Mouse (Mus musculus) c-Kit-negative CD71-positive TER-119-positive erythroid progenitor cells, embryonic 14.5 days (primary cell): ENCODE data around the gene St6galnac6.

Experiments
- DNase-seq: peaks from one replicate; pipeline ENCODE4 v3.0.0-alpha.2; 2013; ENCODE audit warnings: low read depth, low spot score

St6galnac6 gene

DNA sequence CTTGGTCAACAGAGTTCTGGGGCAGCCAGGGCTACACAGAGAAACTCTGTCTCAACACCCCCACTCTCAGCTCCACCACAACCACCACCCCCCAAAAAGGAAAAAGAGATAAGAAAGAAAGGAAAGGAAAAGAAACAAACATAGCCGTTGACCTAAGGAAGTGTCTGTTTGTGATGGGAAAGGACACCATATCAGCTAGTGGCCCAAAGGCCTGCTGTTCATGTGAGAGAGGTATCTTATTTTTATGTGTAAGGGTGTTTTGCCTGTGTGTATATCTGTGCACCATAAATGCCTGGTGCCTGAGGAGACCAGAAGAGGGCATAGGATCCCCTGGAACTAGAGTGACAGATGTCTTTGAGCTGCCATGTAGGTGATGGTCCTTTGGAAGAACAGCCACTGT is 40.1 kb downstream of the St6galnac6 start:
- no peak for DNase-seq

DNA sequence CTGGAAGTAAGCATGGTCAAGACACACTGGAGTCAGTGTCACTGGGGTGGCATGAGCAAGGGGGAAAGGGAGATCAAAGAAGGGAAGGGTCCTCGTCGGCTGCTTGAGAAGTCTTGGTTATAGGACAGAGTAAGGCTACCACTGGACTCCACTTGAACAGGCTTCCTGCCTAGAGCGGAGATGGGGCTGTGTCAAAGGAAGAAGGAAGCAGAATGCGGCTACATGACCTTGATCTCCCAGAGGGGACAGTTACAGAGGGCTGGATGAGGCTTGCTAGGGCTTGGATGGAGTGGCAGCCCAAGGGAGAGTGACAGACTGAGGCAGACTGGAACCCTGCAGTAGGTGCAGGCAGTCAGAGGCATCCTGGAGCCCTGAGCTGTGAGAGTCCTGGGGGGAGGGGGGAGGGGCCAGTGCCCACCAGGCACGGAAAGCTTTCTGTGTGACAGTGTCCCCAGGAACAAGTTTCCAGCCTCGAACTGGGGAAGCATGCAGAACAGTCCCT is 41.1 kb downstream of the St6galnac6 start:
- no peak for DNase-seq

DNA sequence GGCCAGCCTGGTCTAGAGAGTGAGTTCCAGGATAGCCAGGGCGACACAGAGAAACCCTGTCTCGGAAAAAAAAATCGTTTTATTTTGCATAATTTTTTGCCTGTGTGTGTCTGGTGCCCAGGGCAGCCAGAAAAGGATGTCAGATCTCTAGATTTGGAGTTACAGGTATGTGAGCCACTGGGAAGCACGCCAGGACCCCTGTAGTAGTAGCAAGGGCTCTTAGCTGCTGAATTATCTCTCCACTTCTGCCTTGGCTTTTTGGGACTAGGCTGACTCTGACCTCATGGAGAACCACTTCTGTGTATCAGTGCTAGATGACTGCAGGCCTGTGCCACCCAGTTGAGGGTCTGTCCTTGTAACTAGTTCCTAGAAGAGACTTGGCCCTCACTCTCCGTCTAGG is 42.3 kb downstream of the St6galnac6 start:
- no peak for DNase-seq

DNA sequence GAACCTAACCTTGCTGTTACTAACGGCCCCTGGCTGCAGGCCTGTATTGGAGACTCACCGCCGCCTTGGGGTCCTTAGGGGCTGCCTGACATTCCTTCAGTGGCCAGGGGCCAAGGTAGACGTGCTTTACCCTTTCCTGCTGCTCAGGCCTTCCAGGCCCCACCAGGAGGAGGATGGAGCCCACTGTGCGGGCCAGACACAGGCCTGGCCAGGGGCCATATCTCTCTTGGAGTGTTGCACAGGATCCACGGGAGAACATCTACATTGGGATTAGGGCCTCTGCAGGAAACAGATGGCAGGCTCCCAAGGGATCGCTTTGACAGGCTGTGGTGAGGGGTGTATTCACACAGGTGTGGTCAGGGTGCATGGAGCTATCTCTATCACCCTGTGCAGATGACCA is 43.3 kb downstream of the St6galnac6 start:
- DNase-seq, result no peak

DNA sequence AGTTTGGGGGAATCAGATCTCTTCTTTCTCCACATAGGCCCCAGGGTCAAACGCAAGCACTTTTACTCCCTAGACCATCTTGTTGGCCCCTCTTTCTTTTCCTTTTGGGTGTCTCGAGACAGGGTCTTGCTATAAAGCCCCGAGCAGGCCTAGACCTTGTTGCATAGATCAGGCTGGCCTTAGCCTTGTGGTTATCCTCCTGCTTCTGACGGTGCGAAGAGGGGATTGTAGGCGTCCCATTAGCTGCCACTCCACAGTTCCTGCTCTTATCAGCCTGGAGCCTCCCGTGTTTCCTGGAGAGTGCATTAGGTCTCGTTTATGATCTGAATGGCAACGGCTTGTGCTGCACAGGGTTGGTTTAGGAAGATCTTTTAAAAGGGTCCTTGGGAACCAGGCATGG is 44.6 kb downstream of the St6galnac6 start:
- no peak for DNase-seq

DNA sequence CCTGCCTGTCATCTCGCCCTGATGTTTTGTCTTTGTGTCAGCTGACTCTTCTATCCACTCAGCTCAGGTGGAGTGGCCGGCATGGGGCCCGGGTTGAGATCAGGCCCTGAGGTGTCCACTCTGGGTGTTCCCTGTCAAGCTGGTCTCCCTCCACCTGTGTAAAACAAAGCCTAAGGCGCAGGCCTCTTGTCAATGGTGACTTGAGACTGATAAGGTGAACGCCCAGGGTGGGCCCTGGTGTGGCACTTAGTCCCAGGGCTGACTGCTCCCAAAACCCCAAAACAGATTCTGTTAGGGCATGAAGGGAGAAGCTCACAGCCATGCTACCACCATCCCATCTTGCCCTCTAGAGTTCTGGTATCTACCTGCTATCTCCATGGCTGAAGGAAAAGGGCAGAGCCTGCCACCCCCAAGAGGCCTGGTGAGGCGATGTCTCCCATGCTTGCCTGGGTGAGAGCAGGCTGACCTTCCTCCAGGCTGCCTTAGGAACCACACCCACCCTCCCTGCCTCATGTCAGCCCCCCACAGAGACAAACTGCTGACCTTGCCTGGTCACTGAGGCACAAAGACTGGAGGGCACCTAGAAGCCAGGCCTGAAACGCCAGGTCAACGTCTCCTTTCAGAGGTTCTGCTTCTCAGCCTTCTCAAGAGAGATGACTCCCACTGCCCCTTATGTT is 45.4 kb downstream of the St6galnac6 start:
- no peak for DNase-seq

DNA sequence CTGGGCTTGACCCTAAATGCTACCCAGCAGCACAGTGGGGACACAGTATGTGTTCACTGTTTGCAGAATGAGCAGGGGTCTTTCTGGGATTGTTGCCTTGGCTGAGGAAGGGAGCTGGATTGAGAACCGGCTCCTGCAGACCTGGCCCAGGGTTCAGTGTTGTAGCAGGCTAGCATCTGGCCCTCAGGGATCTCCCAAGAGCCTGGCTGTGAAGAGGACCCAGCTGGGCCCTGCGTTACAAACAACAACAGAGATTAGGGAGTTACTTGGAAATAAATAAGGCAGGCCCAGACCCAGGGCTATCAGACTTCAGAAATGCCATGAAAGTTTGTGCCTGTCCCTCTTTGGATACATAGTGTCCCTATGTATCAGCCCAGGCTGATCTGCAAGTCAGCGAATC is 46.1 kb downstream of the St6galnac6 start:
- no peak for DNase-seq

DNA sequence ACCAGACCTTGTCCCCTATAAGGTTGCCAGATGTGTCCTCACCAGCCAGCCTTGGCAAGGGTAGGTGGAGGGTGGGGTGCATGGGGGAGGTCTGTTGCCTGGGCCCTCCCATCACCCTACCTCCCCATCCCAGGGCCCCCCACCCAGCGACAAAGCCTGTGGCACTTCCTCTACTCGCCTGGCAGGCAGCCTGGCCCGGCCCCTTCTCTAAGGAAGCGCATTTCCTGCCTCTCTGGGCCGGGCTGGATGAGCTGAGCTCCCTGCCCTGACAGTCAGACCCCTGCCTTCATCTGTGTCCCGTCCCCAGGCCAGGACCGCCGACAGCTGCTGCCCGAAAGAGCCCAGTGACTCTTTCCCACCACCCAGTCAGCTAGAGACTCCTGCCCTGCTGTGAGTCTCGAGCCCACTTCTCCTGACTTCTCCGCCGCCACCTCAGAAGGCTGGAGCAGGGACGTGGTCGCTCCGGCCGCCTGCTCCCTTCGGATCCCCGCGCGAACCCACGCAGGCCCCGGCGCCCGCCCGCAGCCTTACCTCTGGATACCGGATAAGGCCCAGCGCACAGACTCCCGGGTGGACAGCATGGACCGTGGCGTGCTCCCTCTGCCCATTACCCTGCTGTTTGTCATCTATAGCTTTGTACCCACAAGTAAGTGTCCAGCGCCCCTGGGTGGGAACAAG is 47.0 kb downstream of the St6galnac6 start, which contains the start of gene Eng:
TSS of gene Eng (plus strand) at position 217 of the 678 bp plus-strand sequence.
- no peak for DNase-seq

DNA sequence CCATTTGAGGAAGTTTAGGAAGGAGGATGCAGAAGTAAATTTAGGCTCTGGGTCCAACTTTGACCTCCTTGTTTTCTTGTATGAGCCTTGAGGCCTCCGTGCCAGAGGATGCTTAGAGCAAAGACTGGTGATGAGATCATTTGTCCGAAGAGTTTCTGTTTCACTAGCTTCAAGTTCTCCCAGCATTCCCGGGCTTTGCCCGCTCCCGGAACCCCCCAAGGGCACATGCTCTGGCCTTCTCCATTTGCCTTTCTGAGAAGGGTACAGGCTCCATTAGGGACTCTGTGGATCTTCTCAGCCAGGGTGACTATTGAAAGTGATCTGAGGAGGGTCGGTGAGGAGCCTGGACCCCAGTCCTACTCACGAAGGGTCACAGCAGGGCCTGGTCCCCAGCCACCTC is 47.9 kb downstream of the St6galnac6 start:
- DNase-seq, result no peak

DNA sequence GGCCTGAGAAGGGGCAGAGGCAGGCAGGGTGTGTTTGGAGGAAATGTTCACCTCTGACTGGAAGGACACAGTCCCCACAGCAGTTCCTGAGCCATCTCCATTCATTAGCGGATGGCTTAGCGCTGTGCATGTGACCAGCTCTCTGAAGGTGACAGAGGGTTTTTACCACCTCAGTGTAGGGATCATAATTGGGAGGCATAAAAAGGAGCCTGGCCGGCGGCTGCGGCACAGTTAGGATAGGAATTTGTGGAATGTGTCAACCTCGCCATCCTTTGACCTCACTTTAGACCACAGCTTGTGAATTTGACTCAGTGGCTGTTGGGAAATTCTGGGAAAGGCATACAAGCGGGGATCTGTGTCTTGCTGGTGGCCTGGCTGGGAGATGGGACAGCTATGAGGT is 54.3 kb downstream of the St6galnac6 start:
- DNase-seq, result no peak

DNA sequence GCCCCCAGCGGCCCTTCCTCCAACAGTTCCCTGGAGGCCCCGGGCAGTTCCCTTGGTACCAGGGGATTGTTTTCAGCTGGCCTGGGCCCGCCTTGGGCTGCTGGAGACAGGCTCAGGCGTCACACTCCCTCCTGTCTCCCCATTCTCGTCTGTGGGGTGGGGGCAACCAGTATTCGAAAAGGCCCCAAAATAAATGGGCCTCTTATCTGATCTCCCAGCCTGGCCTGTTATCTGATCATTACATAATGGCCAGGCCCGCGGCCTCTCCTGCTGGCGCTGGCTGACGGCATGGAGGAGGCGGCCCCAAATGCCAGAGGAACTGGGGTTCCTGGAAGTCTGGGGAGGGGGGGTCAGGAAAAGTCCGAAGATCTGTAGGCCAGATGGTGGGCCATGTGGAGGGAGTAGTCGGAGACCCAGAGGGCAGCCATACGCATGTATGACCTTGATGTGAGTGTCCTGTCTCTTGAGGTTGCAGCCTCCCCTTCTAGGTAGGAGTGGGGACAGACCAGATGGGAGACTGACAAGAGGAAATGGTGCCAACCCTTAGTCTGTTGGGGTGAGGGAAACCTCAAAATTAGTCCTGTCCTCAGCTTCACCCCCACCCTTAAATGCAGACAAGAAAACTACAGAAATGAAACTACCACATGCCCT is 55.4 kb downstream of the St6galnac6 start:
- DNase-seq, result no peak

DNA sequence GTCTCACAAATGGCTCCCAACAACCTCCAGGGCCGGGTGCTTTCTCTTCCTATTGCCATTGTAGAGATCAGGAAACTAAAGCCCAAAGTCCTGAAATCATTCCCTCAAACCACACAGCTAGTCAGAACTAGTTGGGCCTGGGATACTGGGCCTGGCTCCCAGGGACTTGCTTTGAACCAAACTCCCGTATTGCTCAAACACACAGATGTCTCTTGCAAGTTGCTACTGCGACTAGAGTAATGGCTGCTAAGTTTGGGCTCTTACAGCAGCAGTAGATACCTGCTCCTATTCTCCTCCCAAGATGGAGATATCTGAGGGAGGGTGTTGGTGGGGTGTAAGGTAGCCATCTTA is 55.9 kb downstream of the St6galnac6 start:
- DNase-seq, result no peak

DNA sequence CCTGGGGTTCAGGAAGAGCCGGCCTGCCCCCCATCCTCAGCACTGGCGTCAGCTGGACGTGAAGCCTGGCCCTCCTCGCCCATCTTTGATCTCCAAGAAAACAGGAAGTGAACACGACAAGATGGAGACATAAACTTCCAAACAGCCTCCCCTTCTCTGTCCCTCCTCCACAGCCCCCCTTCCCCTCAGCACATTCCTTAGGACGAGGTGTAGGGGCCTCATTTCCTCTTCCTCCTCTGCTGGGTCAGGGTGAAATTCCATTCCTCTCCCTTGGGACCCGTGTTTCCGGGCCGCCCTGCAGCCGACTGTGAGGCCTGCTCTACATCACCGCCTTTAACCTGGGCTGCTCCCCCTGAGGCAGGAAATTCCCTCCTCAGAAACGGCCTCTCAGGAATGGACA is 56.3 kb downstream of the St6galnac6 start:
- DNase-seq, result no peak

DNA sequence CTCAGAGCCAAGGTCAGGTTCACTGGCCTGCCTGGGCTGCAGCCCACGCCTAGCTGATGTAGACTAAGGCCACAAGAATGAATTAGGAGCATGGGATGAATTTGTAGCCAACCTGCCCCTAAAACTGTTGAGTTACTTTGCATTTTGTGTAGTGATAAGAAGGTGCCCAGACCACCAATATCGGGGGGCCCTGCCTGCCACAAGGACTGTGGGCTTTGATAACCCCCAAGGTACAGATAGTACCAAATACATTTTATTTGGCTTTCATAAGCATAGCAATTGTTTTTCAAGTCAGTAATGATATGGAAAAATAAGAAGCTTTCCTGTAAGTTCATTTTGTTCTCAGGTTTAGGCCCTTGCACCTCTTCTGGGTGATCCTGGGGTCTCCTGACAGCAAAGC is 59.4 kb downstream of the St6galnac6 start:
- no peak for DNase-seq

DNA sequence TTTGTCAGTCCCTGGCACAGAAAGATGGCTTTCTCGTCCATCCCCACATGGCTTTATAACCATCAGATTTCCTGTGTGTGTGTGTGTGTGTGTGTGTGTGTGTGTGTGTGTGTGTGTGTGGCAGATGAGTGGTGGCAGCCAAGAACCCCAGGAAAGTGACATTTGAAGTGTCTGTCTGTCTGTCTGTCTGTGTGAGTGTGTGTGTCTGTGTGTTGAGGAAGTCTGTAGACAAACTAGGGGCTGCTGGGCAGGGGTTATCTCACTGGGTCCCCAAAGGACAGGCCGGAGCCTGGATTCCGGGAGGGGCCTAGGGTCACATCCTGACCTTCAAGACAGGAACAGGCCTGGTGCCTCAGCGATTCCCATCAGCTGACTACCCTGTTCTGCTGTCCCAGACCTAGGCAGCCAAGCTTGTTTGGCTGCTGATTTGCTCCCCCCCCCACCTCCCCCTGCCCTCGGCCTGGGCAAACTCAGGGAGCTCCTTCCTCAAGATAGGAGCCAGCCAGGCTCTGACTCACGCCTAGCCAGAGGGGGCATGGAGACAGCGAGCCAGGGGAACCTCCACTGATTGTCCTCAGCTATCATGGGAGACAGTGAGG is 62.1 kb downstream of the St6galnac6 start:
- DNase-seq, result no peak

DNA sequence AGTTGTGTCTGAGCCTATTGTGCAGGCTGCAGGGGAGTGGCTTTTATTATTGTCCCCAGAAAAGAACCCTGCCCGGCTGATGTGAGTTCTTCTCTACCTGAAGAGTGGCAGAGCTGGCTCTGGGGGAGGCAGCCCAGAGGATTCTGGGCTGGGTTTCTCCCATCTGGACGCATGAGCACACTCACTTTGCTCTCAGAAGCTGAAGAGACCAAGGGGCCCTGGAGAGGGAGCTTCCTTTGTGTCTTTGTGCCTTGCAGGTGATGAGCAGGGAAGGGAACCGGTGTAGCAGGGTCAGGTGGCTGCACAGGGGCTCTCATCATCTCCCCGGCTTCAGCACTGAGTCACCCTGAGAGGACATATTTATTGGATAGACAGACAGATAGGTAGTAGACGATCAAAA is 62.8 kb downstream of the St6galnac6 start:
- no peak for DNase-seq

DNA sequence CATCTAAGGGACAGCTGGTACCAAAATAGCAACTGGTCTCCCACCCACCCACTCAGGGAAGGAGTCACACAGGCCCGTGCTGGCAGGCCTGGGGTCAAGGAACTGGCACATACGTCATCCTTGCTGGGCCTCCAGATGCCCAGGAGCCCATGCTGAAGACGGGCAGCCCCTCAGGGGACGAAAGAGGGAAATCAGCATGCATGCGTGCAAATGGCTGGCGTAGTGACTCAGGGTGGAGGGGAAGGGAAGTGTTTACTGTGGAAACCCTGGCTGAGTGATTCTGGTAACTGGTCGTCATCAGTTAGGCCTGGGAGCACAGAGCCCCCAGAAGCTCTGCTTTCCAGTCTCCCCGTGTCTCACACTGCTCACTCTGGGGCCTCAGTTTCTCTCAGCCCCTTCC is 65.8 kb downstream of the St6galnac6 start:
- no peak for DNase-seq

DNA sequence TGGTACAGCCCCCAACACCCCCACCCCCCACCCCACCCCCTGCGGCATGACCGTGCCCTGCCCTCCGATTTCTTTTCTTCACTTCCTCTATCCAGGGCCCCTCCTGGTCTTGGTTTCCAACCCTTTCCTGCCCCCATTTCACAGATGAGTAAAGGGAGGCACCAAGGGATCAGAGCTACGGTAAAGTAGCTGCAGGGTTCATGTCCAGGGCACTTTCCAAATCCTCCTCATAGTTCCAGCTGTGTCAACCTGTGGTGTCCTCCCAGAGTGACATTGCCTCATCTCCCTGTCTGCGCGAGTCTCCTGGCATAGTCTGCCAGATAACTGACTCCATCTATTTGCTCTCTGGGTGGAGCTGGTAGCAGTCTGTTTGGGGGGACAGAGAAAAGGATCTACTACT is 66.3 kb downstream of the St6galnac6 start:
- DNase-seq, result no peak

DNA sequence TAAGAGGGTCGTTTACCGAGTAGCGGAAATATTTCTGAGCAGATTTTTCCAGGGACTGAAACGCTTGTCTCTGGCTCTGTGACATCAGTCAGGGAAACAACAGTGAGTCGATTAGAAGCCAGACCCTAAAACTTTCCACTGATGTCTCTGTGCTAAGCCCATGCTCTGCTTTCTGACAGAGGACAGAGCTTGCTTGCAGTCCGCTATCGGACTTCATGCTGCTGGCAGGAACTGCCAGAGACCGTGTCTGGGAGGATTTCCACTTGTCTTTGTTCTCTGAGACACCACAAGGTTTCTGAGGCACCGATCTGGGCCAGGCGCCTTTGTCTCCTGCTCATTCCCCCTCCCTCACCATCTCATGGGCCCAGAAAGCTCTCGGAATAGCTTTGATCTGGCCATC is 68.3 kb downstream of the St6galnac6 start:
- no peak for DNase-seq

DNA sequence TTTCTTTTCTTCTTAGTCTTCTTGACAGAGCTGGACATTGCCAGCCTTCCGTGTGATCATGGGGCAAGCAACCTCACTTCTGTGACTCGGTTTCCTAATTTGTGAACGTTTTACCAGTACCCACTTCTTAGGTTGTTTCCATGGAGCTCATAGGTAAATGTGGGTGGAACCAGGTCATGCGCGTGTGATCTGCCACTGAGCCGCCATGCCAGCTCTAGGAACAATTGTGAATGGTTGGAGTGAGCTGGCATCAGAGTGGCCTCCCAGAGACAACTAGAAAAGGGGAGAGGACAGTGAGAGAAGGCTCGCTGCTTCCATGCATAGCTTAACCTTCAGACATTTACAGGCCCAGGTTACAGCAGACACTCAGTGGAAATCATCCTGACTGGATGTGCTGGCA is 68.7 kb downstream of the St6galnac6 start:
- no peak for DNase-seq

DNA sequence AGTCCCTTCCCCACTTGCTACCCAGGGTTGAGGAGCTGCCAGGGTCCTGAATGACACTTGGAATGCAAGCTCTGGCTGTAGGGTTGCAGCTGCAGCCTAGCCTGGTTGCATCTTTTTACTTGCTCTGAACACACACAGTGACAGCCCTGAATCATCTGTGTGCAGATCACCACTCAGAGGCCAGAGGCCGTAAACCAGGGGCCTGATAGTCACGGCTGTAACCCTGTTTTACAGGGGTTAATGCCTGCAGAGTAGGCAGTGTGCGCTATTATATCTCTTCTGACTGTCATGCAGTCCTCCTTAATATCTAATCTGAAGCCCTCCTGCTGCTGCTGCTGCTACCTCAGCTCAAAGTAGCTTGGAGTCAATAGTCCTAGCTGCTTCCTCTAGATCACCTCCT is 70.4 kb downstream of the St6galnac6 start:
- no peak for DNase-seq
